Mouse (Mus musculus) spleen, adult 2 months (tissue): ENCODE results near the gene Actrt2.

ENCODE experiments used
- CTCF ChIP-seq: fragments of 200-500 bp; IDR thresholded peaks from 2 replicates; pipeline ENCODE4 v1.5.1; 2011; ENCODE audit warnings: mild to moderate bottlenecking, inconsistent platforms; ENCODE audit not compliant: insufficient read depth, insufficient read length, insufficient replicate concordance; ENCODE audit errors: extremely low read depth
- POLR2A ChIP-seq: fragments of 200-500 bp; IDR thresholded peaks from 2 replicates; pipeline ENCODE4 v1.6.1; 2011; ENCODE audit warnings: low read depth, low read length, inconsistent platforms

DNA sequence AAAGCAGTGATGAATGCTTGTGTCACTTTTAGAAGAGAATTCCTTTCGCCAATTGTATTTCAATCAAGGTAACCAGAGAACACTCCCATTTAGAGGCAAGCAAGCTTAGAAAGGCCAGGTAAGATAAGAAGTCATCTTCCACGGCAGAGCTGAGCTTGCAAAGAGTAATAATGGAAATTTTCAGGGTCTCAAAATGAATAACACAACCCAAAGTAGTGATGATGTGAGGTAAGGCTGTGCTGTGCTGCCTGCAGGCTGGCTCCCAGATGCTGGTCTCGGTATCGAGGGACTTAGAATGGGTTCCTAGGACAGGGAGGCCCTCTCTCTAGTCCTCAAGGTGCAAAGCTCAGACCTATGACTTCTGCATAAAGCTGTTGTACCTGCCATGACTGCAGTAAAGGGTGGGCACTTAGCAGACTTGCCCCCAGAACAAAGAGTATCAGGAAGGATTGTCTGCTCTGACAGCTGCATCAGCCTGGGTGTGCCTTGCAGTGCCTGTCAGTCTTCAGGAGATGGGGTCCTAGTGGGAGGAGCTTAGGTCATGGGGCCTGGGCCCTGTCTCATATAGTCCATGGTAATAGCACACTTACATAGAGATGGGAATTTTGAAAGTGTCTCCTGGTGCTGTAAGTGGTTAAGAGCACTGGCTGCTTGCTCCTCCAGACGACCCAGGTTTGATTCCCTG is 15.5 kb upstream of the Actrt2 start:
- TF ChIP-seq CTCF, result no peak
- TF ChIP-seq POLR2A, result no peak
